Mouse (Mus musculus) cerebellum, adult 18-20 months (tissue): Measurements from ENCODE around the gene Atp13a4.
A peak's percentile ranks its signal among the peaks of the same experiment; 100 is the strongest.

Experiments
- DNase-seq, 2 experiments: peaks; one replicate each; pipeline ENCODE4 v3.0.0; 2021

The Atp13a4 gene

GRCm38 (mm10) chr16:29544829-29545228 is at the start of gene Atp13a4:
Gene Atp13a4 (minus strand): TSS chr16:29544864.
- no peak for DNase-seq

GRCm38 (mm10) chr16:29592171-29592570 is 47.5 kb upstream of the Atp13a4 start:
- no peak for DNase-seq

DNA sequence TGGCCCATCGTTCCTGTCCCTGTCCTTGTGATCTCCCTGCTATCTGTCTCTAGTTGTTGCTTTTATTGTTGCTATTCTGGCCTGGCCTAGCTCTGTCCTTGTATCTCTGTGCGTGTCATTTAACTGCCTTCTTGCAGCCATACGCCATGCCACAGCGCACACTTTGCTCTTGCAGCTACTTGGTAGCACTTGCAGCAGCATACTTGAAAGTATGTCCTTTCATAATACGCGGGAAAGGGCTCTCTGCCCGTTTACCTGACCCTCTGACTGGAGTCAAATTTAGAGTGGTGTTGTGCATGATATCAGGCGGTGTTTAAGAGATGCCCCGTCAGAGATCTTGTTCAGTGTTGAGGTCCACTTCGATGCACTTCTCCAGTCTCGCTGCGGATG is 35.1 kb upstream of the Atp13a4 start:
- no peak for DNase-seq

- peak; percentile 83 to 99 for DNase-seq
Observed at GRCm38 (mm10) chr16:29579167-29579786, 34.6 kb upstream of the Atp13a4 start, which contains the start of gene Opa1. Gene Opa1 (plus strand): TSS chr16:29579334.

DNA sequence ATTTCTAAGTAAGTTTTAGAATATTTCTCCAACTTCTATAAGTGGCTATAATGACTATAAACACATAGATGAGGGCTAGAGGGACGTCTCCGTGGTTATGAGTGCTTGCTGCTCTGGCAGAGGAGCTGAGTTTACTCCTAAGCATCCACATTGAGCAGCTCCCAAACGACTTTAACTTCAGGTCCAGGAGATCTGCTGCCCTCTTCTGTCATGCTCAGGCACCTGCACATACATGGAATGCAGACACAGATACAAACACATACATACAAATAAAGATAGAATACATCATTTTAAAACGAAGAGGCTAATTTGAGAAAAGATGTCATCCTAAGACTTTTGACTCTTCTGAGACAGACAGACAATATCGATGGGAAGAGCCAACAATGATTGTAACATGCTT is 31.0 kb upstream of the Atp13a4 start:
- DNase-seq = no peak

DNA sequence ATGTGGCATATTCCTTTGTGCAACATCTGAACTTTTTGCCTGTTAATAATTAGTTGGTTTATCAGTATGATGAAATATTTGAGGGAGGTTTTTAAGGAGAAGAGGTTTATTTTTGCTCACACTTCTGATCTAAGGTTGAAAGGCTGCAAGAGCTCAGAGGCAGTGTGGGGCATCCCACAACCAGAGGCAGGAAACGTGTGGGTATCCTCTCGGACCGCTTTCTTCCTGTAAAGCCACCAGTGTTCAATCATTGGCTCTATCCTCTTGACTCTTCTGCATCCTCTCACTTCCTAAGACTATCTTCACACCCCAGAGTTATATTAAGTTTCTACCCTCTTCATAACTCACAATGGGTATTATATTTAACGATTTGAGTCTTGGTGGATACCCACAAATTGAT is 29.3 kb upstream of the Atp13a4 start:
- no peak for DNase-seq

DNA sequence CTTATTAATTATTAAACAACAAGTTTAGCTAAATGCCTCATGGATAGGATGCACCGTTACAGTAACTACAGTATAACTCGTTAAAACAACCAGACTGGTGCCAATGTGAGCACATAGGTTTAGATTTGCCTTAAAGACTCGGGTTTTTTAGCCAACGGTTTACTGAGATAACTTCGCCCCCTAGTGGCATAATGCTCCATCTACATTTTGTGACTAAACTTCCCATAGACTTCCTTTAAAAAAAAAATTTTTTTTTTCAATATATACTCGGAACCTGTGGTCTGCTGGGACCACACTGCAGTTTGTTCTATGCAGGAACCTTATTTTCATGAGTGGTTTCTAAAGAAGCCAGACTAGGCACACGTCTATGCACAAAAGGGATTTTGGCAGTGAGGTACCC is 16.2 kb upstream of the Atp13a4 start:
- DNase-seq = peak; percentile 50 to 57

GRCm38 (mm10) chr16:29560454-29560853 is 15.8 kb upstream of the Atp13a4 start:
- DNase-seq = peak in 1 of 2 experiments; percentile 21

DNA sequence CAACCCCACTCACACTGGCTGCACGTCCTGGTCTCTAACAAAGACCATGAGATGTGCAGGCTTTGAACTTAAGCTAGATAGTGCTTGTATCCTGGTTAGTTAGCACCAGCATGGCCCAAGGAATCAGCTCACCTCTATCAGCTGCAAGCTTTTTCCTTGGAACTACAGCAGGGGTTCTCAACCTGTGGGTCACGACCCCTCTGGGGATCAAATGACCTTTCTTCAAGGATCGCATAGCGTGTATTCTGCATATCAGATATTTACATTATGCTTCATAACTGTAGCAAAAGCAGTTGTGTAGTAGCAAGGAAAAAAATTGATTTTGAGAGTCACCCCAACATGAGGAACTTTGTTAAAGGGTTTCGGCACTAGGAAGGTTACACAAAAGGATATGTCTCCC is 15.0 kb upstream of the Atp13a4 start:
- DNase-seq = no peak

- DNase-seq = no peak
Observed at GRCm38 (mm10) chr16:29541261-29541683, 3.4 kb downstream of the Atp13a4 start.

GRCm38 (mm10) chr16:29539906-29540305 is 4.8 kb downstream of the Atp13a4 start:
- no peak for DNase-seq

GRCm38 (mm10) chr16:29536411-29537204 is 8.1 kb downstream of the Atp13a4 start:
- DNase-seq = peak in 1 of 2 experiments; percentile 8

GRCm38 (mm10) chr16:29535866-29536265 is 8.8 kb downstream of the Atp13a4 start:
- no peak for DNase-seq

DNA sequence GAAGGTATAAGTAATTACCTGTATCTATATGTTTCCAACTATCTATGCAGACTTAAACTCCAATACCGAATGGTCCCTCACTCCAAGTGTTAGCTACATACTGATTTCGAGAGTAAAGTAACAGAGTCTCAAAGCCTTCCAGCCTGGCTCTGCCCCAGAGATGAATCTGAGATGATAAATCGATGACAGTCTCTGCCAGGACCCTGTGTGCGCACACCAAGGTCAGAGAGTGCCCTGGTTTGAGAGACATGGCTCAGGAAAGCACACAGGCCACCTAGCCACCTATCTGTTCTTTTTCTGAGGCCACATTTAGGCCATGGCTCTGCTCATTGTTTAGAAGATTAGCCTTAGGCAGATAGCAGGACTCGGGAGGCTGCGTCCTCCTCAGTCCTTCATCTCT is 11.0 kb downstream of the Atp13a4 start:
- DNase-seq = no peak

DNA sequence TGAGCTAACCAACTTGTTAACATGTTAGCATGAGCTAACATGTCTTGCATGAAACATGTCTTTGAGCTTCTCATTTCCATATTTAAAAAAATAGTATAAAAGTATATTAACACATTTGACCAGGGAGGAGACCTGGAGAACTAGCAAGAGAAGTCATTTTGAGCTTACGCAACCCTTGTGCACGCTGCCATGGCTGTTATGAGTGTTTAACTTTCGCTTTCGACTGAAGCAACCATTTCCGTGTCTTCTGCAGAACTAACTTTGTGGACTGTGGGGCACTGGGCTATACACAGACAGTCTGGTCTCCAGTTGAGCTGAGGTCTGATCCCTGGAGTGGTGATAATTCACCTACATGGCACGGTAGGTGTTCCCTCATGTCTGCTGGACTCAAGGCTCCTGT is 17.6 kb downstream of the Atp13a4 start:
- no peak for DNase-seq

GRCm38 (mm10) chr16:29526585-29526984 is 18.1 kb downstream of the Atp13a4 start:
- DNase-seq = no peak

DNA sequence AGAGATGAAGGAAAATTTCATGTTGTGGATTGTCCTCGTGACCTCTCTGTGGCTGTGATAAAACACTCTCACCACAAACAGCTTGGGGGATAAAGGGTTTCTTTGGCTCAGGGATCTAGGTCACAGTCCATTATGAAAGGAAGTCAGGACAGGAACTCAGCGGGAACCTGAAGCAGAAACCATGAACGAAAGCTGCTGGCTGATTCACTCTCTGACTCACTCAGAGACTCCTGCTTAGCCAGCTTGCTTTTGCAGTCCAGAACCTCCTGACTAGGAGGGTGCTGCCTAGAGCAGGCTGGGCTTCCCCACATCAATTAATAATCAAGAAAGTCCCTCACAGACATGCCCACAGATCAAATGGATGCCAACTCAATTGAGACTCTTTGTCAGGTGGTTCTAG is 32.2 kb downstream of the Atp13a4 start:
- peak; percentile 21 to 36 for DNase-seq

GRCm38 (mm10) chr16:29510743-29511142 is 33.9 kb downstream of the Atp13a4 start:
- no peak for DNase-seq

GRCm38 (mm10) chr16:29509881-29510280 is 34.8 kb downstream of the Atp13a4 start:
- DNase-seq = no peak

GRCm38 (mm10) chr16:29504671-29505070 is 40.0 kb downstream of the Atp13a4 start:
- DNase-seq = peak in 1 of 2 experiments; percentile 21

DNA sequence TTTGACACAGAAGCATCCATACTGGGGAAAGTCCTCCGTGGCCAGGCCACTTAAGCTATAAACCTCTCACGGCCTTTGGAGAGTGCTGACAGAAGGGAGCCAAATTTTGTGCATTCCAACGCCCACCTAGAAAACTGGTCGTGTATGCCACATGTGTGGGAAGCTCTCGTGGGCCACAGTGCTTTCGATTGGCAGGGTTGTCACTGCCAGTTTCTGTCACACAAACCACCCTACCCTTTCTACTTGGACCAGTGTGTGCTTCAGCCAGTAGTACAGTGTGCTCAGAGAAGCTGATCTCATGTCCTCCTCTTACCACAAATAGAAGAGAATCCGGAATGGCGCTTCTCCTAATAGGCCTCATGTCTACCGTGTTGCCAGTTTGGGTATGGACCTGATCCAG is 40.5 kb downstream of the Atp13a4 start:
- no peak for DNase-seq

- no peak for DNase-seq
Observed at GRCm38 (mm10) chr16:29491031-29491430, 53.6 kb downstream of the Atp13a4 start.

DNA sequence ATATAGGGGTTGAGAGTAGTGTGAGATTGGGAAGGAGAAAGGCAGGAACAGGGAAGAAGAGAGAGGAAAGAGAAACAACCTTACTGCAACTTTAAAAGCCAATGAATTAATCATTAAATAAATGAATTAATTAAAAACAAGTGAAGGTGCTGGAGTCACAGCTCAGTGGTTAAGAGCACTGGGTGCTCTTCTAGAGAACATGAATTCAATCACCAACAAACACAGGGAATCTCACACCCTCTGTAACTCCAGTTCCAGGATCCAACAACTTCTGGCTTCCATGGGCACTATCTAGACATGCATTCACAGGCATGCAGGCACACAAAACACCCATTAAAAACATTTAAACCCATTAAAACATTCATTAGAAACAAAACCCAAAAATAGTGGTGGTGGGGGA is 63.2 kb downstream of the Atp13a4 start:
- DNase-seq = no peak

DNA sequence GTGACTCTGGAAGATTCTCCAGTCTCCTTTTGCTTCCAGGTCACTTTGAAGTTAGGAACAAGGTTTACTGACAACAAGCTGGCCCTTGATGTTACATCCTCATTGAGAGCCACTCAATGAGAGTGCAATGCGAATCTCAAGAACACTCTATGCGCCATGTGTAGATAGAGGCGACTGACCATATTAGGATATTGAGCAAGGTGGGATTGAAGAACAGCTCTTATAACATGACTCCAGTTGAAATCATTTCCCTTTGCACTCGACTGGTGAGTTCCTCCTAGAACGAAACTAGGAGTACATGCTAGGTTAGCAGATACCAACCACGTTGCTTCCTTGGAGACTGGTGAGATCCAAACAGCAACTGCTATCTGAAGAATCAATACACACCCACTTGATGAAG is 64.3 kb downstream of the Atp13a4 start:
- no peak for DNase-seq
